Mouse (Mus musculus) c-Kit-positive CD71-positive TER-119-positive erythroid progenitor cells, embryonic 14.5 days (primary cell): Measurements from ENCODE around the gene Gucy1b2.

Experiments used
- DNase-seq: peaks from one replicate; pipeline ENCODE4 v3.0.0-alpha.2; 2013; ENCODE audit warnings: low spot score

The Gucy1b2 gene

DNA sequence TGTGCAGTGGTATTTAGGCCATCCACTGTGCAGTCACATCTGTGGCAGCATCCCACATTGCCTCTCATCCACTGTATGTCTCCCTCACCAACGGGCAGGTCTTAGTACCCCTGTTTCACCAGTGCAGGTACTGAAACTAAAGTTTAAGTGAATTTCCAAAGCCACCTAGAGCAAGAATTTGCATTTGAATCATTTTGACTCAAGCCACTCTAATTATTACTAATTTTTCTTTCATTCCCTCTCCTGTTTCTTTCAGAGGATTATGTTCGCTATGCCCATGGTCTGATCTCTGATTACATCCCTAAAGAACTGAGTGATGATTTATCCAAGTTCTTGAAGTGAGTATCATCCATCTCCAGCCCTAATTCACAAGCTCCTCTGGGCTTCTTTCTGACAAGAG, 92.3 kb downstream of the Gucy1b2 start:
- no peak for DNase-seq

GRCm38 (mm10) chr14:62361263-62361980, 94.7 kb downstream of the Gucy1b2 start:
- no peak for DNase-seq

GRCm38 (mm10) chr14:62355201-62355600, 100.9 kb downstream of the Gucy1b2 start:
- no peak for DNase-seq

DNA sequence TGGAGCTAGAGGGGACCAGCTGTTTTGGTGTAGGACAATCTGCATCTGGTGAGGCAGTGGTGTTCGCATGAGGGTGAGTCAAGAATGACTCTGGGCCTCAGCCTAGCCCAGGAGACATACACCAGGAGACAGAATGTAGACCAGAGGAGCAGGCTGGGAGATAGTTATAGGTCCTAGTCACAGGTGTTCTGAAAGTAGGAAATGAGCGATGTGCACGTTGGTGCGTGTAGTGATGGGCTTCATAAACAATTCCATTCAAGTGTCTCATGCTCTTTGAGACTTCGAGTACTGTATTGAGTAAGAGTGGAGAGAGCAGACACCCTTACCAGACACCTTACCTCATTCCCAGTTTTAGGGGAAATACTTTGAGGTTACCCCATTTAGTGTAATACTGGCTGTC, 102.3 kb downstream of the Gucy1b2 start:
- no peak for DNase-seq

- no peak for DNase-seq
Observed at GRCm38 (mm10) chr14:62353372-62353771, 102.7 kb downstream of the Gucy1b2 start.

DNA sequence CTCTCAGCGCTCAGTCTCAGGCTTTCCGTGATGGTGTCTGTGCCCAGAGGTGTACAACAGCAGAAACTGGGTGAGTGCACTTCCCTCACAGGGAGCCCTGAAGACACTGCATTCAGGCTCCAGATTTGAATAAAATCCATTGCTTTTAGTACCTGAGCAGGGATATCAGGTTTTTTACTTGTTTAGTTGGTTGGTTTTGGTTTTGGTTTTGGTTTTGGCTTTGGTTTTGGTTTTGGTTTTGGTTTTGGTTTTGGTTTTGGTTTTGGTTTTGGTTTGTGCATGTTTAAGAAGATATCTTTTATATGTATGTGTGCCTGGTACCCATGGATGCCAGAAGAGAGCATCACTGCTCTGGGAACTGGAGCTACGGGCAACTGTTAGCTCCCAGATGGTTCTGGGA, 105.2 kb downstream of the Gucy1b2 start:
- no peak for DNase-seq

- no peak for DNase-seq
Observed at GRCm38 (mm10) chr14:62350186-62350585, 105.9 kb downstream of the Gucy1b2 start.

- no peak for DNase-seq
Observed at GRCm38 (mm10) chr14:62349786-62350185, 106.3 kb downstream of the Gucy1b2 start.

- DNase-seq: no peak
Observed at GRCm38 (mm10) chr14:62347103-62347502, 109.0 kb downstream of the Gucy1b2 start.

- no peak for DNase-seq
Observed at GRCm38 (mm10) chr14:62346570-62346969, 109.5 kb downstream of the Gucy1b2 start.
